Mouse (Mus musculus): ENCODE measurements around the gene Gm4881. TPM values are rescaled to one million over a fixed set of nuclear protein-coding genes. Genes with fewer than 3 reads are reported as not detected.
A peak's percentile ranks its signal among the peaks of the same experiment; 100 is the strongest.

The Gm4881 gene
- polyA plus RNA-seq, 1 experiment, result not detected

- H3K27me3 ChIP-seq (ENCODE audit: control insufficient read depth, insufficient read depth, insufficient read length), result peaks cover 76% of the 10 kb centered on the region
- TF ChIP-seq MYOG (IDR thresholded peaks at IDR 0.05; ENCODE audit: control insufficient read depth, extremely low read depth, insufficient read length) (no peak), USF1 (IDR thresholded peaks at IDR 0.05; ENCODE audit: low read depth) (no peak), CEBPB (IDR thresholded peaks at IDR 0.05; ENCODE audit: low read depth) (no peak), MAX (IDR thresholded peaks at IDR 0.05) (no peak), FOSL1 (IDR thresholded peaks at IDR 0.05; ENCODE audit: insufficient read depth, low read length, poor library complexity, severe bottlenecking) (no peak), CTCF (IDR thresholded peaks at IDR 0.05; ENCODE audit: control insufficient read depth, insufficient read depth, insufficient read length) (no peak)
- H3K4me3 ChIP-seq (ENCODE audit: insufficient read depth, poor library complexity, severe bottlenecking), result no peak overlapping the region
- H3K79me2 ChIP-seq (ENCODE audit: control insufficient read depth, insufficient read depth), result no peaks in the 10 kb centered on the region
- H3ac ChIP-seq (ENCODE audit: control insufficient read depth, insufficient read length, low read depth), result no peak overlapping the region
- no peaks in the 10 kb centered on the region for H3K79me3 ChIP-seq (ENCODE audit: low read depth)
- H3K36me3 ChIP-seq (ENCODE audit: control insufficient read depth, insufficient read depth), result no peaks in the 10 kb centered on the region
These were observed 9.7 kb upstream of the Gm4881 start for GRCm38 (mm10) chr7:24953966-24954365.

DNA sequence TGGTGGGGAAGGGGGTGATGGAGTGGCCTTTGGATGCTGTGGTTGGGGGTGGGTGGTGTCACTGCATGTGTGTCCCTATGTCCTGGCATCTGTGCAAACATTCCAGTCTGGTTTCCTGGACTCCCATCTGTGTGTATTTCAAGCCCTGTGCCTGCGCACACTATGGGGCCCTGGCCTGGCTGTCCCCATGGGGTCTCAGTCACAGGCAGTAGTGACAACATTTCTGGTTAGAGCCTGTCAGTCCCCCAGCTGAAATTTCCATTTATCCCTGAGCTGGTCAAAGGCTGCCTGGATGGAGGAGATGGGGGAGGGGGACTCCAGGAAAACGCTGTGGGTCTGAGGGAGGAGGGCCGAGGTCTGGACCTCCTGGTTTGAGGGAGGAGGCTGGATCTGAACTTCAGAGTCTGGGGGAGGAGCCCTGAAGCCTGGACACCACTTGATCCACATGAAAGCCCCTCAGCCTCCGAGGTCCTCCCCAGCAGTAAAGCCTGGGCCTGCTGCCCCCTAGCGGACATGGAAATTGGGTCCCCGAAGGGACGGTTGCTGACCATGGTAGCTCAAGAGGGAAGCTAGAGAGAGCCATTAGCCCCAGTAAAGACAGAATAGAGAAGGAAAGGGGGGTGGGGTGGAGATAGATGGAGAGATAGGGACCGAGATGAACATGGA is 5.8 kb upstream of the Gm4881 start:
- H3ac ChIP-seq (ENCODE audit: control insufficient read depth, insufficient read length, low read depth), result no peak overlapping the region
- TF ChIP-seq CTCF (IDR thresholded peaks at IDR 0.05; ENCODE audit: control insufficient read depth, insufficient read depth, insufficient read length) (peak; percentile 58), CEBPB (IDR thresholded peaks at IDR 0.05; ENCODE audit: low read depth) (no peak)
- H3K79me3 ChIP-seq (ENCODE audit: low read depth), result no peaks in the 10 kb centered on the region
- H3K79me2 ChIP-seq (ENCODE audit: control insufficient read depth, insufficient read depth), result no peaks in the 10 kb centered on the region
- no peak overlapping the region for H3K4me3 ChIP-seq (ENCODE audit: insufficient read depth, poor library complexity, severe bottlenecking)
- H3K36me3 ChIP-seq (ENCODE audit: control insufficient read depth, insufficient read depth), result no peaks in the 10 kb centered on the region
- H3K27me3 ChIP-seq (ENCODE audit: control insufficient read depth, insufficient read depth, insufficient read length), result peaks cover 93% of the 10 kb centered on the region

- Histone ChIP-seq H3K36me3 (ENCODE audit: control insufficient read depth, insufficient read depth) (no peaks in the 10 kb centered on the region), H3K4me3 (ENCODE audit: insufficient read depth, poor library complexity, severe bottlenecking) (no peak overlapping the region), H3K27me3 (ENCODE audit: control insufficient read depth, insufficient read depth, insufficient read length) (peaks cover 94% of the 10 kb centered on the region), H3K79me2 (ENCODE audit: control insufficient read depth, insufficient read depth) (no peaks in the 10 kb centered on the region), H3K79me3 (ENCODE audit: low read depth) (no peaks in the 10 kb centered on the region), H3ac (ENCODE audit: control insufficient read depth, insufficient read length, low read depth) (peak overlapping the region; percentile 12)
- TF ChIP-seq MYOG (IDR thresholded peaks at IDR 0.05; ENCODE audit: control insufficient read depth, extremely low read depth, insufficient read length) (no peak), CEBPB (IDR thresholded peaks at IDR 0.05; ENCODE audit: low read depth) (no peak)
These were observed 4.5 kb upstream of the Gm4881 start for GRCm38 (mm10) chr7:24948774-24949173.

- Histone ChIP-seq H3ac (ENCODE audit: control insufficient read depth, insufficient read length, low read depth) (no peak overlapping the region), H3K79me3 (ENCODE audit: low read depth) (no peaks in the 10 kb centered on the region), H3K4me3 (ENCODE audit: insufficient read depth, poor library complexity, severe bottlenecking) (no peak overlapping the region), H3K36me3 (ENCODE audit: control insufficient read depth, insufficient read depth) (no peaks in the 10 kb centered on the region), H3K79me2 (ENCODE audit: control insufficient read depth, insufficient read depth) (no peaks in the 10 kb centered on the region), H3K27me3 (ENCODE audit: control insufficient read depth, insufficient read depth, insufficient read length) (peaks cover 96% of the 10 kb centered on the region)
- no peak for TF ChIP-seq MYOG (IDR thresholded peaks at IDR 0.05; ENCODE audit: control insufficient read depth, extremely low read depth, insufficient read length)
- TF ChIP-seq CTCF (IDR thresholded peaks at IDR 0.05; ENCODE audit: control insufficient read depth, insufficient read depth, insufficient read length), result no peak
These were observed 3.2 kb upstream of the Gm4881 start for GRCm38 (mm10) chr7:24947316-24948048.

GRCm38 (mm10) chr7:24943641-24944040 is 653 bp downstream of the Gm4881 start:
- no peak for TF ChIP-seq CEBPB (IDR thresholded peaks at IDR 0.05; ENCODE audit: low read depth)
- TF ChIP-seq MYOD1 (IDR thresholded peaks at IDR 0.05; ENCODE audit: control insufficient read depth, insufficient read length, low read depth), result no peak
- no peak for TF ChIP-seq CTCF (IDR thresholded peaks at IDR 0.05; ENCODE audit: control insufficient read depth, insufficient read depth, insufficient read length)
- no peak for TF ChIP-seq MAX (IDR thresholded peaks at IDR 0.05)
- no peak for TF ChIP-seq MYOG (IDR thresholded peaks at IDR 0.05; ENCODE audit: control insufficient read depth, extremely low read depth, insufficient read length)
- TF ChIP-seq USF1 (IDR thresholded peaks at IDR 0.05; ENCODE audit: low read depth), result no peak
- no peak for TF ChIP-seq FOSL1 (IDR thresholded peaks at IDR 0.05; ENCODE audit: insufficient read depth, low read length, poor library complexity, severe bottlenecking)
- no peak overlapping the region for H3K4me3 ChIP-seq (ENCODE audit: insufficient read depth, poor library complexity, severe bottlenecking)
- H3K36me3 ChIP-seq (ENCODE audit: control insufficient read depth, insufficient read depth), result no peaks in the 10 kb centered on the region
- no peak overlapping the region for H3ac ChIP-seq (ENCODE audit: control insufficient read depth, insufficient read length, low read depth)
- H3K79me2 ChIP-seq (ENCODE audit: control insufficient read depth, insufficient read depth), result no peaks in the 10 kb centered on the region
- peaks cover 98% of the 10 kb centered on the region for H3K27me3 ChIP-seq (ENCODE audit: control insufficient read depth, insufficient read depth, insufficient read length)
- no peaks in the 10 kb centered on the region for H3K79me3 ChIP-seq (ENCODE audit: low read depth)

DNA sequence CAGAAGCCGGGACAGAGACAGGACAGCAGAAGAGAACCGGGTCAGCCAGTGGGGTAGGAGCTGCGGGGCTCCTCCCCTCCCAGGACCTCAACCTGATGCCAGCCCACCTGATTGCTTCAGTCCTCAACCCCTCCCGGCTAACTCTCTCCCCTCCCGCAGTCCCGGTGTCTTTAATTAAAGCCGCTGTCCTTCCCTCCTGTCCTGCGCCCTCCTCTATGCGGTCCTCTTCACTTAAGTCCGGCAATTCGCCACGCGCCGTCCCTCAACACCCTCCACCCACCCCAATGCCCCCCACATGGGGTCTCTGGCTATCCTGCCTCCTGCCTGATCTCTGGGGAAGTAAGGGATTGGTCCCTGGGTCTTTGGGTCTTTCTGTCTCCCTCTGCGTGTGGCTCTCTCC is 12.6 kb downstream of the Gm4881 start:
- TF ChIP-seq MYOG (IDR thresholded peaks at IDR 0.05; ENCODE audit: control insufficient read depth, extremely low read depth, insufficient read length) (no peak), MAX (IDR thresholded peaks at IDR 0.05) (no peak), USF1 (IDR thresholded peaks at IDR 0.05; ENCODE audit: low read depth) (no peak), MYOD1 (IDR thresholded peaks at IDR 0.05; ENCODE audit: control insufficient read depth, insufficient read length, low read depth) (no peak), CEBPB (IDR thresholded peaks at IDR 0.05; ENCODE audit: low read depth) (no peak), FOSL1 (IDR thresholded peaks at IDR 0.05; ENCODE audit: insufficient read depth, low read length, poor library complexity, severe bottlenecking) (no peak), CTCF (IDR thresholded peaks at IDR 0.05; ENCODE audit: control insufficient read depth, insufficient read depth, insufficient read length) (no peak)
- H3K36me3 ChIP-seq (ENCODE audit: control insufficient read depth, insufficient read depth), result no peaks in the 10 kb centered on the region
- H3K79me2 ChIP-seq (ENCODE audit: control insufficient read depth, insufficient read depth), result no peaks in the 10 kb centered on the region
- H3K79me3 ChIP-seq (ENCODE audit: low read depth), result no peaks in the 10 kb centered on the region
- H3K27me3 ChIP-seq (ENCODE audit: control insufficient read depth, insufficient read depth, insufficient read length), result peaks cover 71% of the 10 kb centered on the region
- no peak overlapping the region for H3K4me3 ChIP-seq (ENCODE audit: insufficient read depth, poor library complexity, severe bottlenecking)
- no peak overlapping the region for H3ac ChIP-seq (ENCODE audit: control insufficient read depth, insufficient read length, low read depth)
